Mouse (Mus musculus): ENCODE measurements around the gene Ebna1bp2. TPM values are rescaled to one million over a fixed set of nuclear protein-coding genes. Genes with fewer than 3 reads are reported as not detected.

Ebna1bp2 gene
- polyA plus RNA-seq, 1 experiment from 2014 or later = 76.0 TPM

DNA sequence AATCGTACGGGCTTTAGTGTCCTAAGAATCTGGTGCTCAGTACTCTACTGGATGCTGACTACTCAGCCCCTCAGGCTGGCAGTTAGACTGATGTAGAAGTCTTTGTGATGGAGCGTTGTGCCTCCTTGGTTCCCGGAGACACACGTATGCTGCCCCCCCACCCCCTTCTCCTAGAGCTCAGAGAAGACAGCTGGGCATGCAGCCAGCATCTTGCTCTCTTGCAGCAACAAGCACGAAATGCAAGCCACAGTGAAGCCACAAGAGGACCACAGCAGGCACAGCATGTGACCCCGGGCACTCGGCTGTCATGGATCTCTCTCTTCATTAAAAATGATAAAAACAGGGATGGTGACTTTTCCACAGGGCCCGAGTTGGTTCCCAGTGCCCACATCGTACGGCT, 5.2 kb upstream of the Ebna1bp2 start:
- Histone ChIP-seq H3K27ac (replicated peaks) (no peak overlapping the region), H3K9ac (no peak overlapping the region), H3K4me3 (no peak overlapping the region), H3K4me1 (no peaks in the 10 kb centered on the region), H3K36me3 (no peaks in the 10 kb centered on the region), H3K4me2 (no peak overlapping the region), H3K27me3 (replicated peaks) (peaks cover 33% of the 10 kb centered on the region), H3K9me3 (peaks cover 8% of the 10 kb centered on the region; the same call in 1 of the 2 replicates)
- no peak for ATAC-seq (ENCODE audit: extremely low read depth, insufficient number of reproducible peaks, low FRiP score, low TSS enrichment)
- 73% methylated on average over 11 of the region's 11 CpGs for WGBS

- H3K4me1 ChIP-seq = peaks cover 11% of the 10 kb centered on the region
- no peaks in the 10 kb centered on the region for H3K27me3 ChIP-seq (replicated peaks)
- H3K9me3 ChIP-seq = peaks cover 8% of the 10 kb centered on the region; the same call in 1 of the 2 replicates
- peak overlapping the region; percentile 76 for H3K4me3 ChIP-seq
- H3K9ac ChIP-seq = peak overlapping the region; percentile 88
- peak overlapping the region; percentile 98 for H3K4me2 ChIP-seq
- peaks cover 33% of the 10 kb centered on the region for H3K36me3 ChIP-seq
- 1% methylated on average over 23 of the region's 23 CpGs for WGBS
- H3K27ac ChIP-seq (replicated peaks) = 0 out of 2 replicates have a peak overlapping the region, but pooled peaks have one; percentile 10
- ATAC-seq (ENCODE audit: extremely low read depth, insufficient number of reproducible peaks, low FRiP score, low TSS enrichment) = no peak
These were observed 345 bp downstream of the Ebna1bp2 start for GRCm38 (mm10) chr4:118620967-118621320.

DNA sequence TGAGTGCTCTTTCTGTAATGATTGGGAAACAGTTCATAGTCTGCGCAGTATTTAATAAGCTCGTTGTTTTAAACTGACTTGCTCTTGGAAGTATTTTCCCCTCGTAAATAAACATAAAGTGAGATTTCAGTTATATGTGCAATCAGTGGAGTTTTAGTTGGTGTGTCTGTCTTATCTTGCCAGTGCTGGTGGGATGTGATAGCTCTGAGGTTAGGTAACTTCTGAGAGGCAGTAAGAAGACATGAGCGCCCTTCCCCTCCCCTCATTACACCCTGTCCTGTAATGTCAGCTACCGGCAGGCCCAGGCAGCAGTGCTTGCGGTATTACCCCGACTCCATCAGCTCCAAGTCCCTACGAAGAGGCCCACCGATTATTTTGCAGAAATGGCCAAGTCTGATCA, 1.2 kb downstream of the Ebna1bp2 start:
- Histone ChIP-seq H3K4me2 (peak overlapping the region; percentile 98), H3K9ac (peak overlapping the region; percentile 88; the same call in 1 of the 2 replicates), H3K4me1 (peaks cover 11% of the 10 kb centered on the region), H3K4me3 (peak overlapping the region; percentile 76), H3K9me3 (peaks cover 8% of the 10 kb centered on the region; the same call in 1 of the 2 replicates), H3K27me3 (replicated peaks) (no peaks in the 10 kb centered on the region), H3K27ac (replicated peaks) (no peak overlapping the region), H3K36me3 (peaks cover 41% of the 10 kb centered on the region)
- no peak for ATAC-seq (ENCODE audit: extremely low read depth, insufficient number of reproducible peaks, low FRiP score, low TSS enrichment)
- WGBS = 78% methylated on average over 9 of the region's 9 CpGs

- no peak for ATAC-seq (ENCODE audit: extremely low read depth, insufficient number of reproducible peaks, low FRiP score, low TSS enrichment)
- H3K4me2 ChIP-seq = no peak overlapping the region
- H3K36me3 ChIP-seq = peaks cover 68% of the 10 kb centered on the region
- no peaks in the 10 kb centered on the region for H3K9me3 ChIP-seq
- H3K4me3 ChIP-seq = no peak overlapping the region
- no peaks in the 10 kb centered on the region for H3K27me3 ChIP-seq (replicated peaks)
- H3K27ac ChIP-seq (replicated peaks) = no peak overlapping the region
- 85% methylated on average over 5 of the region's 5 CpGs for WGBS
- no peaks in the 10 kb centered on the region for H3K4me1 ChIP-seq
- no peak overlapping the region for H3K9ac ChIP-seq
These were observed 9.7 kb downstream of the Ebna1bp2 start for GRCm38 (mm10) chr4:118630261-118630660.

DNA sequence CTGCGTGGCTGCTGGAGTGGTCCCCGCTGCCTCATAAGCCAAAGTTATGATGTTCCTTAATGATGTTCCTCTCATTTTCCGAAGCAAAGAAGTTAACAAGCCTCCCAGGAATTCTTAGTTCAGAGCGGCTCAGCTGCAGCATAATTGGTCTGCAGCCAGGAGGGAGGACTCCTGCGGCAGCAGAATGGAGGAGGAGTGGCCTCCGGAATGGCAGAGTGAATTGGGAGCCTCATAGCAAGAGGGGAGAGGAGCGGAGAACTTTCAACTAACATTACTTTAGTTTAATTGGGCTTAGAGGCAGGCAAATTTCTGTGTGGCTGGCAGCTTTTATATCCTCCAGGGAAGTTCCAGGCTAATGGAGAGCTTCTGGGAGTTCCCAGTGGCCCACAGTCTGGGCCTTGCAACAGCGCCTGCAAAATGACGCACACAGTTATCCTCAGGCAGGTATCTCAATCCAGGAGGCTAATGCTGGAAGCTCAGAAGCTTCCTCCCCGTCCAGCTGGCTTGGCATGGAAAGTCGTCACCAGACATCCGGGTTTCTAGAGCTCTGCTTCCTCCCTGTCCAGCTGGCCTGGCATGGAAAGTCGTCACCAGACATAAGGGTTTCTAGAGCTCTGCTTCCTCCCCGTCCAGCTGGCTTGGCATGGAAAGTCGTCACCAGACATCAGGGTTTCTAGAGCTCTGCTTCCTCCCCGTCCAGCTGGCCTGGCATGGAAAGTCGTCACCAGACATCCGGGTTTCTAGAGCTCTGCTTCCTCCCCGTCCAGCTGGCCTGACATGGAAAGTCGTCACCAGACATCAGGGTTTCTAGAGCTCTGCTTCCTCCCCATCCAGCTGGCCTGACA, 22.0 kb downstream of the Ebna1bp2 start:
- H3K9me3 ChIP-seq = no peaks in the 10 kb centered on the region
- no peak overlapping the region for H3K9ac ChIP-seq
- ATAC-seq (ENCODE audit: extremely low read depth, insufficient number of reproducible peaks, low FRiP score, low TSS enrichment) = no peak
- peak overlapping the region; percentile 21; the same call in 1 of the 2 replicates for H3K4me2 ChIP-seq
- no peaks in the 10 kb centered on the region for H3K4me1 ChIP-seq
- H3K36me3 ChIP-seq = no peaks in the 10 kb centered on the region
- H3K27ac ChIP-seq (replicated peaks) = 0 out of 2 replicates have a peak overlapping the region, but pooled peaks have one; percentile 6
- WGBS = 37% methylated on average over 20 of the region's 20 CpGs
- no peaks in the 10 kb centered on the region for H3K27me3 ChIP-seq (replicated peaks)
- no peak overlapping the region for H3K4me3 ChIP-seq

DNA sequence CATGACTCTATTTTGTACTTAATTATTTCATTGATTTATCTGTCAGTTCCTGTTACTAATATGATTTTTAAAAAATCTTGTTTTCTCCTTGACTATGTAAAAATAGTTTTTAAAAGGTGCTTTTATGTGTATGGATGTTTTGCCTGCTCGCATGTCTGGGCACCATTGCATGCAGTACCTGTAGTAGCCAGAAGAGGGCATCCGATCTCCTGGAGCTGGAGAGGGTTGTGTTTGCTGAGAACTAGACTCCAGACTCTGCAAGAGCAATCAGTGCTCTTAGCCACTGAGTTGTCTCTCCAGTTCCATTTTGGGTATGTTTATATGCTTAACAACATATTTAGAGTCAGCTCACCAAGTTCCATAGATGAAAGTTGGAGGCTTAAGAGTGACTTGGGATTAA, 24.6 kb downstream of the Ebna1bp2 start:
- Histone ChIP-seq H3K27ac (replicated peaks) (no peak overlapping the region), H3K9ac (no peak overlapping the region), H3K9me3 (no peaks in the 10 kb centered on the region), H3K4me3 (no peak overlapping the region), H3K4me2 (no peak overlapping the region), H3K4me1 (no peaks in the 10 kb centered on the region), H3K27me3 (replicated peaks) (no peaks in the 10 kb centered on the region), H3K36me3 (no peaks in the 10 kb centered on the region)
- ATAC-seq (ENCODE audit: extremely low read depth, insufficient number of reproducible peaks, low FRiP score, low TSS enrichment) = no peak
- WGBS = 11% methylated on average over 2 of the region's 2 CpGs

DNA sequence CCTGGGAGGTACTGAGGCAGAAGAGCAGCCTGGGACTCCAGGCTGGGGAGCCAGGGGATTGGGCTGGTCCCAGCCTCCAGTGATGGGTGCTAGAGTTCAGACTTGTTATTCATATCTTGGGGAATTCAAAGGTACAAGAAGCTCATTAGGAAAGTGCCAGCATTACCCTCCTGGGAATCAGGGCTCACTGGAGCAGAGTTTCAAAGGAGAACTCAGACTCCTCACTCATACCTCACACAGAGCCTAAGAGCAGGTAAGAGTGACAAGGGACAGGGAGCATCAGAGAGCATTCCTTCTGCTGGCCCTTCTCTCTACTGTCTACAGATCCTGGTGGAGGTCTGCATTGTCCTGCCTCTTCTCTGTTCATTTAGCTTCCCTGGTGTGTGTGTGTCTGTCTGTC, 38.1 kb downstream of the Ebna1bp2 start, which contains the start of gene Olfr62:
Olfr62 (plus strand) TSS at position 301 of the 400 bp plus-strand sequence.
- Histone ChIP-seq H3K9ac (no peak within 1 kb of the TSS), H3K4me2 (no peak within 1 kb of the TSS), H3K27ac (replicated peaks) (no peak within 1 kb of the TSS), H3K36me3 (no peaks in the 10 kb centered on the region), H3K4me1 (no peaks in the 10 kb centered on the region), H3K9me3 (no peaks in the 10 kb centered on the region), H3K4me3 (no peak within 1 kb of the TSS), H3K27me3 (replicated peaks) (no peaks in the 10 kb centered on the region)
- ATAC-seq (ENCODE audit: extremely low read depth, insufficient number of reproducible peaks, low FRiP score, low TSS enrichment) = no peak

Other genes with a start within 250 kb of the Ebna1bp2 start
- 4.1 and 4.4 TPM in 2 replicates for gene Szt2, start 211.5 kb upstream of the Ebna1bp2 start, polyA plus RNA-seq (2015; fragmentation: Nextera tagmentation; extraction: Ambion mirVana)
- 73.2 and 81.3 TPM in 2 replicates for gene Med8, start 211.5 kb upstream of the Ebna1bp2 start, polyA plus RNA-seq (2015; fragmentation: Nextera tagmentation; extraction: Ambion mirVana)
- gene Elovl1, start 192.7 kb upstream of the Ebna1bp2 start, polyA plus RNA-seq (2015; fragmentation: Nextera tagmentation; extraction: Ambion mirVana) = 56.4 and 63.2 TPM in 2 replicates
- gene Cdc20, start 183.4 kb upstream of the Ebna1bp2 start, polyA plus RNA-seq (2015; fragmentation: Nextera tagmentation; extraction: Ambion mirVana) = 171 and 186 TPM in 2 replicates
- 2.1 and 2.2 TPM in 2 replicates for gene Mpl, start 163.3 kb upstream of the Ebna1bp2 start, polyA plus RNA-seq (2015; fragmentation: Nextera tagmentation; extraction: Ambion mirVana)
- gene Tie1, start 130.7 kb upstream of the Ebna1bp2 start, polyA plus RNA-seq (2015; fragmentation: Nextera tagmentation; extraction: Ambion mirVana) = 57.7 and 61.1 TPM in 2 replicates
- gene 2610528J11Rik, start 93.8 kb upstream of the Ebna1bp2 start, polyA plus RNA-seq (2015; fragmentation: Nextera tagmentation; extraction: Ambion mirVana) = 0.36 and 0.75 TPM in 2 replicates
- gene Tmem125, start 76.8 kb upstream of the Ebna1bp2 start, polyA plus RNA-seq (2015; fragmentation: Nextera tagmentation; extraction: Ambion mirVana) = 0.24 and 0.43 TPM in 2 replicates
- gene Cfap57, start within 50 bp of the Ebna1bp2 start, polyA plus RNA-seq (2015; fragmentation: Nextera tagmentation; extraction: Ambion mirVana) = 0.31 and 0.53 TPM in 2 replicates
- not detected in 2 replicates for gene Olfr62, start 38.2 kb downstream of the Ebna1bp2 start, polyA plus RNA-seq (2015; fragmentation: Nextera tagmentation; extraction: Ambion mirVana)
- 0.19 TPM in 1 of 2 replicates, not detected in the other for gene Olfr1342, start 72.0 kb downstream of the Ebna1bp2 start, polyA plus RNA-seq (2015; fragmentation: Nextera tagmentation; extraction: Ambion mirVana)
- gene Olfr1341, start 82.7 kb downstream of the Ebna1bp2 start, polyA plus RNA-seq (2015; fragmentation: Nextera tagmentation; extraction: Ambion mirVana) = not detected in 2 replicates
- gene Olfr1340, start 99.3 kb downstream of the Ebna1bp2 start, polyA plus RNA-seq (2015; fragmentation: Nextera tagmentation; extraction: Ambion mirVana) = not detected in 2 replicates
- gene Olfr1339, start 111.4 kb downstream of the Ebna1bp2 start, polyA plus RNA-seq (2015; fragmentation: Nextera tagmentation; extraction: Ambion mirVana) = not detected in 2 replicates
- not detected in 2 replicates for gene Olfr1338, start 137.9 kb downstream of the Ebna1bp2 start, polyA plus RNA-seq (2015; fragmentation: Nextera tagmentation; extraction: Ambion mirVana)
- not detected in 2 replicates for gene Olfr1337, start 161.8 kb downstream of the Ebna1bp2 start, polyA plus RNA-seq (2015; fragmentation: Nextera tagmentation; extraction: Ambion mirVana)
- not detected in 2 replicates for gene Olfr1335, start 189.1 kb downstream of the Ebna1bp2 start, polyA plus RNA-seq (2015; fragmentation: Nextera tagmentation; extraction: Ambion mirVana)
- not detected in 2 replicates for gene Olfr1333, start 215.5 kb downstream of the Ebna1bp2 start, polyA plus RNA-seq (2015; fragmentation: Nextera tagmentation; extraction: Ambion mirVana)
- gene Olfr1331, start 243.8 kb downstream of the Ebna1bp2 start, polyA plus RNA-seq (2015; fragmentation: Nextera tagmentation; extraction: Ambion mirVana) = not detected in 2 replicates

Data from heart, embryonic 13.5 days (tissue).